Mouse (Mus musculus) embryonic facial prominence, embryonic 15.5 days (tissue): ENCODE results near the gene Robo4. TPM values are rescaled to one million over a fixed set of nuclear protein-coding genes. Genes with fewer than 3 reads are reported as not detected.
A peak's percentile ranks its signal among the peaks of the same experiment; 100 is the strongest.

ENCODE experiments used
- ATAC-seq: fragments of 200-750 bp; cut with Nextera tagmentation; 2 replicates; pipeline ENCODE4 v1.8.0; 2017; ENCODE audit warnings: low read depth, moderate TSS enrichment; ENCODE audit not compliant: insufficient number of reproducible peaks, low FRiP score, low TSS enrichment
- H3K27ac ChIP-seq: fragments of 300-500 bp; sonication (generic); replicated peaks from 2 replicates; pipeline ENCODE4 v1.5.1; 2015; ENCODE audit warnings: mild to moderate bottlenecking, inconsistent platforms
- H3K27me3 ChIP-seq: fragments of 300-500 bp; sonication (generic); 2 replicates; pipeline ENCODE4 v1.6.1; 2015; ENCODE audit warnings: inconsistent platforms
- H3K36me3 ChIP-seq: fragments of 300-500 bp; sonication (generic); 2 replicates; pipeline ENCODE4 v1.6.1; 2015; ENCODE audit warnings: mild to moderate bottlenecking, inconsistent platforms
- H3K4me1 ChIP-seq: fragments of 300-500 bp; sonication (generic); 2 replicates; pipeline ENCODE4 v1.6.1; 2015; ENCODE audit warnings: inconsistent platforms
- H3K4me2 ChIP-seq: fragments of 300-500 bp; sonication (generic); replicated peaks from 2 replicates; pipeline ENCODE4 v1.6.1; 2015; ENCODE audit warnings: mild to moderate bottlenecking, inconsistent platforms
- H3K4me3 ChIP-seq: fragments of 300-500 bp; sonication (generic); replicated peaks from 2 replicates; pipeline ENCODE4 v1.5.1; 2015; ENCODE audit warnings: mild to moderate bottlenecking, inconsistent platforms
- H3K9ac ChIP-seq: fragments of 300-500 bp; sonication (generic); 2 replicates; pipeline ENCODE4 v1.6.1; 2015; ENCODE audit warnings: inconsistent platforms
- H3K9me3 ChIP-seq: fragments of 300-500 bp; sonication (generic); replicated peaks from 2 replicates; pipeline ENCODE4 v1.6.1; 2016; ENCODE audit warnings: inconsistent platforms
- WGBS: fragments of 180-500 bp; shearing (Covaris S2); methylation state at CpG from one replicate; pipeline ENCODE4 v1.1.7; 2015; 5-methylcytosine and 5-hydroxymethylcytosine counted together
- polyA plus RNA-seq: library from polyadenylated mRNA; unstranded; fragments of >200 nt; fragmentation: Nextera tagmentation; extraction: Ambion mirVana; gene quantifications from 2 replicates; pipeline ENCODE4 v1.2.1, GENCODE M21; 2015

Robo4 gene
- polyA plus RNA-seq, 1 experiment from 2014 or later = 10.6 TPM

DNA sequence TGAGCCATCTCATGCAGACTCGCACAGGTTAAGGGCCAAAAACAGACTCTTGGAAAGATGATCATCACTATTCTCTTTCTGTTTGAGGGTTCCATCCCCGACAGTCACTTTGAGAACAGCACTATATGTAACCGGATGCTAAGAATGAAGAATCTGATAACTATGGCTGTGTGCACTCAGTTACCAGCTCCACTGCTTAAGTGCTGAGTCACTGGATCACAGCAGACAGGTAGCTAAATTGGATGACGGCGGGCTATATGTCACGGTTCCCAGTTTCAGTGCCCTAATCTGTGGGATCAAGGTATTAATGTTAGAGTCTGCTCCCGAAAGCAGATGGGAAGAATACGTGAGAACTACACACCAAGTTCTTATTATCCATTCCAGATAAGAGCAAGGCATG, 54.2 kb downstream of the Robo4 start:
- 2% methylated on average over 8 of the region's 8 CpGs for WGBS
- ATAC-seq = no peak

GRCm38 (mm10) chr9:37456481-37456910, 54.8 kb downstream of the Robo4 start:
- Histone ChIP-seq H3K36me3 (no peaks in the 10 kb centered on the region), H3K4me1 (peaks cover 28% of the 10 kb centered on the region), H3K9me3 (no peaks in the 10 kb centered on the region), H3K27me3 (peaks cover 94% of the 10 kb centered on the region), H3K4me3 (peak overlapping the region; percentile 30), H3K9ac (no peak overlapping the region), H3K27ac (no peak overlapping the region), H3K4me2 (peak overlapping the region; percentile 44)
- WGBS = under 1% methylated on average over 20 of the region's 20 CpGs
- ATAC-seq = no peak; the same call in 1 of the 2 replicates

More for the DNA sequence above, 54.2 kb downstream of the Robo4 start:
- H3K9me3 ChIP-seq = no peaks in the 10 kb centered on the region
- H3K4me3 ChIP-seq = no peak overlapping the region
- H3K27me3 ChIP-seq = peaks cover 93% of the 10 kb centered on the region
- H3K4me2 ChIP-seq = no peak overlapping the region; the same call in 1 of the 2 replicates
- no peaks in the 10 kb centered on the region for H3K36me3 ChIP-seq
- H3K4me1 ChIP-seq = peaks cover 28% of the 10 kb centered on the region
- no peak overlapping the region for H3K9ac ChIP-seq
- no peak overlapping the region for H3K27ac ChIP-seq

- H3K27me3 ChIP-seq = peaks cover 94% of the 10 kb centered on the region
- peaks cover 28% of the 10 kb centered on the region for H3K4me1 ChIP-seq
- no peak for ATAC-seq
- no peak overlapping the region for H3K27ac ChIP-seq
- WGBS = 55% methylated on average over 1 of the region's 1 CpGs
- H3K4me3 ChIP-seq = no peak overlapping the region
- no peak overlapping the region for H3K4me2 ChIP-seq
- no peaks in the 10 kb centered on the region for H3K36me3 ChIP-seq
- H3K9ac ChIP-seq = no peak overlapping the region
- H3K9me3 ChIP-seq = no peaks in the 10 kb centered on the region
Observed at GRCm38 (mm10) chr9:37457151-37457550, 55.5 kb downstream of the Robo4 start.

GRCm38 (mm10) chr9:37459665-37460042, 58.0 kb downstream of the Robo4 start:
- peaks cover 82% of the 10 kb centered on the region for H3K27me3 ChIP-seq
- no peak overlapping the region for H3K27ac ChIP-seq
- peak overlapping the region; percentile 50 for H3K4me3 ChIP-seq
- ATAC-seq = no peak
- peaks cover 25% of the 10 kb centered on the region for H3K4me1 ChIP-seq
- H3K9ac ChIP-seq = no peak overlapping the region
- H3K4me2 ChIP-seq = peak overlapping the region; percentile 97
- 3% methylated on average over 9 of the region's 9 CpGs for WGBS
- no peaks in the 10 kb centered on the region for H3K9me3 ChIP-seq
- no peaks in the 10 kb centered on the region for H3K36me3 ChIP-seq

- Histone ChIP-seq H3K27me3 (peaks cover 77% of the 10 kb centered on the region), H3K4me3 (peak overlapping the region; percentile 50), H3K27ac (no peak overlapping the region), H3K9me3 (no peaks in the 10 kb centered on the region), H3K4me2 (peak overlapping the region; percentile 97), H3K4me1 (peaks cover 25% of the 10 kb centered on the region), H3K9ac (peak overlapping the region; percentile 16; the same call in 1 of the 2 replicates), H3K36me3 (no peaks in the 10 kb centered on the region)
- under 1% methylated on average over 81 of the region's 81 CpGs for WGBS
- no peak for ATAC-seq
Observed at GRCm38 (mm10) chr9:37460043-37460960, 58.6 kb downstream of the Robo4 start.

DNA sequence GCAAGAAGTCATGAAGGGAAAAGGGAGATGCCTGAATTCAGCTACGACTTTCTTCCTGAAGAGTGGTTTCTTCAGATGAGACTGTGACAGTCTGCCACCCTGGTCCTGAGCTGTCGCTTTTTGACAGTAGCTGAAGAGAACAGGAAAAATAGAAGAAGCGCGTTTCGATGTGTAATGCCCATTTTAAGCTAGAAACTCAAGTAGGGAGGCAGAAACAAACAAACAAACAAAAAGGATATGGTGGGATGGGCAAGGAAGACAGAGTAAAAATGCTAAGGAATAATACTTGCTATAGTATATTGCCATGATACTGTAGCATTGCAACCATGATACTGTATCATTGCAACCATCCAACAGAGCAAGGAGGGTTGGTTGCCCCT, 59.3 kb downstream of the Robo4 start:
- WGBS = 10% methylated on average over 5 of the region's 5 CpGs
- Histone ChIP-seq H3K36me3 (no peaks in the 10 kb centered on the region), H3K4me3 (peak overlapping the region; percentile 50), H3K9me3 (no peaks in the 10 kb centered on the region), H3K27ac (no peak overlapping the region), H3K9ac (no peak overlapping the region), H3K4me2 (peak overlapping the region; percentile 97), H3K4me1 (peaks cover 22% of the 10 kb centered on the region), H3K27me3 (peaks cover 73% of the 10 kb centered on the region)
- no peak for ATAC-seq

- Histone ChIP-seq H3K4me1 (peaks cover 16% of the 10 kb centered on the region), H3K9me3 (no peaks in the 10 kb centered on the region), H3K36me3 (no peaks in the 10 kb centered on the region), H3K27ac (no peak overlapping the region), H3K9ac (no peak overlapping the region), H3K4me2 (no peak overlapping the region), H3K4me3 (no peak overlapping the region), H3K27me3 (peaks cover 67% of the 10 kb centered on the region)
- ATAC-seq = no peak
- WGBS = 15% methylated on average over 3 of the region's 3 CpGs
Observed at GRCm38 (mm10) chr9:37461571-37461970, 59.9 kb downstream of the Robo4 start.

- Histone ChIP-seq H3K9me3 (no peaks in the 10 kb centered on the region), H3K36me3 (no peaks in the 10 kb centered on the region), H3K4me2 (no peak overlapping the region), H3K9ac (no peak overlapping the region), H3K4me3 (no peak overlapping the region), H3K27ac (no peak overlapping the region), H3K4me1 (peaks cover 13% of the 10 kb centered on the region), H3K27me3 (peaks cover 55% of the 10 kb centered on the region)
- 13% methylated on average over 7 of the region's 7 CpGs for WGBS
- no peak for ATAC-seq
Observed at GRCm38 (mm10) chr9:37462764-37463163, 61.1 kb downstream of the Robo4 start.

Other genes starting within 250 kb of the Robo4 start
- 12.5 and 14.7 TPM in 2 replicates for gene Tmem218, start 193.7 kb upstream of the Robo4 start, polyA plus RNA-seq
- gene Slc37a2, start 146.2 kb upstream of the Robo4 start, polyA plus RNA-seq = 9.8 and 10.4 TPM in 2 replicates
- 7.2 and 8.7 TPM in 2 replicates for gene Ccdc15, start 53.5 kb upstream of the Robo4 start, polyA plus RNA-seq
- gene Hepacam, start 34.5 kb upstream of the Robo4 start, polyA plus RNA-seq = 0.17 and 0.64 TPM in 2 replicates
- gene Robo3, start 31.3 kb downstream of the Robo4 start, polyA plus RNA-seq = 0.09 and 0.19 TPM in 2 replicates
- gene Msantd2, start 87.4 kb downstream of the Robo4 start, polyA plus RNA-seq = 20.0 and 24.8 TPM in 2 replicates
- gene Esam, start 126.2 kb downstream of the Robo4 start, polyA plus RNA-seq = 52.1 and 56.3 TPM in 2 replicates
- gene Vsig2, start 137.4 kb downstream of the Robo4 start, polyA plus RNA-seq = 1.6 and 2.0 TPM in 2 replicates
- gene Nrgn, start 151.0 kb downstream of the Robo4 start, polyA plus RNA-seq = 7.9 and 10.9 TPM in 2 replicates
- 10.9 and 12.1 TPM in 2 replicates for gene Siae, start 153.8 kb downstream of the Robo4 start, polyA plus RNA-seq
- gene Spa17, start 211.8 kb downstream of the Robo4 start, polyA plus RNA-seq = 11.6 and 18.1 TPM in 2 replicates